Mouse (Mus musculus): ENCODE measurements around the gene Krtap10-10. TPM values are rescaled to one million over a fixed set of nuclear protein-coding genes. Genes with fewer than 3 reads are reported as not detected.

Krtap10-10 gene
- polyA plus RNA-seq, 1 experiment from 2014 or later: not detected

DNA sequence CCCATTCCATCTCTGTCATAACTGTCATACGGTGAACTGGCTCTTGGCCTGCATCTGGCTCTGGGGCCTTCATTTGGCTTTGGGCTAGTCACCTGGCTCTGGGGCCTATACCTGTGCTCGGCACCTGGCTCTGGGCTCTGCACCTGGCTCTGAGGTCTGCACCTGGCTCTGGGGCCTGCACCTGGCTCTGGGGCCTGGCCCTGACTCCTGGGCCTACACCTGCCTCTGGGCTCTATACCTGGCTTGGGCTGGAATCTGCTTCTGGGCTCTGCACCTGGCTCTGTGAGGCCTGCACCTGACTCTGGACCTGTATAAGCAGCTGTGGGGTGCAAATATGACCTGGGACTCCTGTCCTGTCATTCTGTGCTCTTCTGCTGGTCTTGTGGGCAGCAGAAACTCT lies 11.8 kb downstream of the Krtap10-10 start:
- no peaks in the 10 kb centered on the region; the same call in 1 of the 2 replicates for H3K9me3 ChIP-seq (ENCODE audit: control insufficient read depth, low read length)
- WGBS: 89% methylated on average over 2 of the region's 2 CpGs
- no peak overlapping the region for H3K4me3 ChIP-seq (ENCODE audit: low read depth, low read length)
- DNase-seq (ENCODE audit: low spot score) (no peak), ATAC-seq (replicated peaks; ENCODE audit: low FRiP score) (no peak)
- H3K4me2 ChIP-seq (ENCODE audit: low read depth, low read length, severe bottlenecking): no peak overlapping the region
- H3K27ac ChIP-seq (ENCODE audit: low read depth, low read length): no peak overlapping the region
- no peaks in the 10 kb centered on the region for H3K27me3 ChIP-seq (ENCODE audit: control insufficient read depth, insufficient read depth, low read length)
- no peaks in the 10 kb centered on the region for H3K36me3 ChIP-seq (ENCODE audit: control insufficient read depth, insufficient read depth, low read length)
- H3K9ac ChIP-seq (ENCODE audit: low read length): no peak overlapping the region
- no peaks in the 10 kb centered on the region for H3K4me1 ChIP-seq (replicated peaks; ENCODE audit: control insufficient read depth, insufficient read depth, low read length)

DNA sequence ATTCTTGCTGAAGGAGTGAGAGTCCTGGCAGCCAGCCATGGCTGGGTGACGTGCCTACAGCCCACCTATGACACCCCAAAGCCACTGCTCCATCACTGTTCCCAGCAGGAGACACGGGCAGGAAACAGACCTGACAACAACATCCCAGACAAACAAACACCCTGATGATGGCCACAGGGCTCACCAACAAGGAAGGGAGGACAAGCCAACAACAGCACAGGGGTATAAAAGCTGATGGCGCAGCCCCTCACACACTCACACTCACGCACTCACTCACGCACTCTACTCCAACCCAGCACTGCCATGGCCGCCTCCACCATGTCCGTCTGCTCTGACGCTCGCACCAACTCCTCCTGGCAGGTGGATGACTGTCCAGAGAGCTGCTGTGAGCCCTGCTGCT lies 16.8 kb downstream of the Krtap10-10 start, which contains the start of gene Gm10318:
Gene Gm10318, plus strand, starts transcription at position 301 of the 400 bp plus-strand sequence.
- no peak for DNase-seq (ENCODE audit: low spot score)
- H3K4me3 ChIP-seq (ENCODE audit: low read depth, low read length): no peak within 1 kb of the TSS
- 66% methylated on average over 9 of the region's 9 CpGs for WGBS
- no peaks in the 10 kb centered on the region for H3K27me3 ChIP-seq (ENCODE audit: control insufficient read depth, insufficient read depth, low read length)
- H3K36me3 ChIP-seq (ENCODE audit: control insufficient read depth, insufficient read depth, low read length): no peaks in the 10 kb centered on the region
- no peaks in the 10 kb centered on the region; the same call in 1 of the 2 replicates for H3K9me3 ChIP-seq (ENCODE audit: control insufficient read depth, low read length)
- no peak for ATAC-seq (replicated peaks; ENCODE audit: low FRiP score)
- no peak within 1 kb of the TSS for H3K27ac ChIP-seq (ENCODE audit: low read depth, low read length)
- no peaks in the 10 kb centered on the region for H3K4me1 ChIP-seq (replicated peaks; ENCODE audit: control insufficient read depth, insufficient read depth, low read length)
- no peak within 1 kb of the TSS for H3K9ac ChIP-seq (ENCODE audit: low read length)
- H3K4me2 ChIP-seq (ENCODE audit: low read depth, low read length, severe bottlenecking): no peak within 1 kb of the TSS

DNA sequence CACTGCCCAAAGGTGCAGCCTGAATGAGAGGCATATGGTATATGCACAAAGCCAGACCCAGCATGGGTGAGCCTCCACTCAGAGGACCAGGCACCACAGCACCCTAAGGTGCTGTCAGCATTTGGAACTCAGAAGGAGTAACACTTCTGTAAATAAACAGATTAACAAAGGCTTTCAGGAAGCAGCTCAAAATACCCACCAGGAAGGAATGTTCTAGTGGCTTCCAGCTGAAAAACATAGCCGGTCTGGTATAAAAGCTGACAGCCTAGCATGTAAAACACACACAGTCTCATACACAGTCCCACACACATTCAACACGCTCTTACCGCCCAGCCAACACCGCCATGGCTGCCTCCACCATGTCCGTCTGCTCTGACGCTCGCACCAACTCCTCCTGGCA lies 25.9 kb downstream of the Krtap10-10 start, which contains the start of gene Gm3285:
Gene Gm3285, plus strand, starts transcription at position 301 of the 400 bp plus-strand sequence.
- Histone ChIP-seq H3K4me2 (ENCODE audit: low read depth, low read length, severe bottlenecking) (no peak within 1 kb of the TSS), H3K36me3 (ENCODE audit: control insufficient read depth, insufficient read depth, low read length) (no peaks in the 10 kb centered on the region), H3K27me3 (ENCODE audit: control insufficient read depth, insufficient read depth, low read length) (no peaks in the 10 kb centered on the region), H3K9ac (ENCODE audit: low read length) (no peak within 1 kb of the TSS), H3K4me1 (replicated peaks; ENCODE audit: control insufficient read depth, insufficient read depth, low read length) (no peaks in the 10 kb centered on the region), H3K4me3 (ENCODE audit: low read depth, low read length) (no peak within 1 kb of the TSS), H3K27ac (ENCODE audit: low read depth, low read length) (no peak within 1 kb of the TSS), H3K9me3 (ENCODE audit: control insufficient read depth, low read length) (no peaks in the 10 kb centered on the region)
- DNase-seq (ENCODE audit: low spot score): no peak
- no peak for ATAC-seq (replicated peaks; ENCODE audit: low FRiP score)
- WGBS: 58% methylated on average over 7 of the region's 7 CpGs

DNA sequence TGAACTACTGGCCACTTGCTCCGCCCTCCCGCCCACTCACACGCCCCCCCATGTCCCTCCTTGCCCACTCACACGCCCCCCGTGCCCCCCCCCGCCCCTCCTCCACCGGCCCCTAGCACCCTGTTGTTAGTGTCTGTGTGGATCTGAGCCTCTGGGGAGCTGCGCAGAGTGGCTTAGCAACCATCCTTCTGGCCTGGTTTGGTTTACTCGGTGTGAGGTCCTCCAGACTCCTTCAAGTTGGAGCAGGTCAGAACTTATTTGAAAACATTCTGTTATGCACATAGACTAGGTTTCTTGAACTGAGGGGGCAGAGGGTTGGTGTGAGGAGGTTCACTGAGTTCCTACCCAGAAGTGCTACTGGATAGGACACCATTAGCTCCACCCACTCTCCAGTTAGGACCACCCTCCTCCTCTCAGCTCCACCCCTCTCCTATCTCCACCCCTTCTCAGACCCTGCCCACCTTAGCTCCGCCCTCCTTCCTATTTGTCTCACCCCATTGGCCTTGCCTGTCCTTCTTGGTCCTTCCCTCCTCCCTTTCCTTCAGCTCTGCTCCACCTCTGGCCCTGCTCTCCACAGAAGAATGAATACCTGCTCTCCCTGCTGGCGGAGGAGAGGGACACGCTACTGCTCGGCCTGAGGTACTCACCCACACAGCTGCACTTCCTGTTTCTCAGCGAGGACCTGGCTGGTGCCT lies 28.5 kb downstream of the Krtap10-10 start:
- DNase-seq (ENCODE audit: low spot score) (peak; percentile 72), ATAC-seq (replicated peaks; ENCODE audit: low FRiP score) (peak; percentile 85)
- Histone ChIP-seq H3K9ac (ENCODE audit: low read length) (peak overlapping the region; percentile 33; the same call in 1 of the 2 replicates), H3K4me2 (ENCODE audit: low read depth, low read length, severe bottlenecking) (peak overlapping the region; percentile 36), H3K4me1 (replicated peaks; ENCODE audit: control insufficient read depth, insufficient read depth, low read length) (no peaks in the 10 kb centered on the region), H3K9me3 (ENCODE audit: control insufficient read depth, low read length) (no peaks in the 10 kb centered on the region), H3K27me3 (ENCODE audit: control insufficient read depth, insufficient read depth, low read length) (no peaks in the 10 kb centered on the region), H3K27ac (ENCODE audit: low read depth, low read length) (no peak overlapping the region), H3K4me3 (ENCODE audit: low read depth, low read length) (peak overlapping the region; percentile 14; the same call in 1 of the 2 replicates), H3K36me3 (ENCODE audit: control insufficient read depth, insufficient read depth, low read length) (no peaks in the 10 kb centered on the region)
- WGBS: 41% methylated on average over 14 of the region's 14 CpGs

DNA sequence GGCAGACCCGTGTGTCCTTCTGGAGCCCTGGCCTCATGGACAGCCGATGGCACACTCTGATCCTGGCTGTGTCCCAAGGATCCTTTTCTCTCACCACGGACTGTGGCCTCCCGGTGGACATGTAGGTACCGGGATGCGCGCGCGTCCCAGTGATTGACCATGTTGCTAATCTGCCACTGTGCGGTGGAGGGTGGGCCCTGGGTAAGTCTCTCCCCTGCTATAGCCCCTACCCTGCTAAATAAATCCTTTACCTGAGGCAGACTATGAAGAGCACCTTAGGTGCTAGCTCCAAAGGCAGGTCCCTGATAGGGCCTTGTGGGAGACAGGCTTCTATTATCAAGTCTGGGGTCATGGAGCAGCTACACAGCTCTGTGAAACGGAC lies 29.0 kb downstream of the Krtap10-10 start:
- DNase-seq (ENCODE audit: low spot score) (no peak), ATAC-seq (replicated peaks; ENCODE audit: low FRiP score) (peak; percentile 42; the same call in 1 of the 2 replicates)
- no peaks in the 10 kb centered on the region for H3K4me1 ChIP-seq (replicated peaks; ENCODE audit: control insufficient read depth, insufficient read depth, low read length)
- no peaks in the 10 kb centered on the region for H3K36me3 ChIP-seq (ENCODE audit: control insufficient read depth, insufficient read depth, low read length)
- H3K9me3 ChIP-seq (ENCODE audit: control insufficient read depth, low read length): no peaks in the 10 kb centered on the region
- H3K4me3 ChIP-seq (ENCODE audit: low read depth, low read length): peak overlapping the region; percentile 14; the same call in 1 of the 2 replicates
- peak overlapping the region; percentile 36 for H3K4me2 ChIP-seq (ENCODE audit: low read depth, low read length, severe bottlenecking)
- WGBS: 51% methylated on average over 11 of the region's 11 CpGs
- no peak overlapping the region for H3K27ac ChIP-seq (ENCODE audit: low read depth, low read length)
- H3K27me3 ChIP-seq (ENCODE audit: control insufficient read depth, insufficient read depth, low read length): no peaks in the 10 kb centered on the region
- peak overlapping the region; percentile 33; the same call in 1 of the 2 replicates for H3K9ac ChIP-seq (ENCODE audit: low read length)

DNA sequence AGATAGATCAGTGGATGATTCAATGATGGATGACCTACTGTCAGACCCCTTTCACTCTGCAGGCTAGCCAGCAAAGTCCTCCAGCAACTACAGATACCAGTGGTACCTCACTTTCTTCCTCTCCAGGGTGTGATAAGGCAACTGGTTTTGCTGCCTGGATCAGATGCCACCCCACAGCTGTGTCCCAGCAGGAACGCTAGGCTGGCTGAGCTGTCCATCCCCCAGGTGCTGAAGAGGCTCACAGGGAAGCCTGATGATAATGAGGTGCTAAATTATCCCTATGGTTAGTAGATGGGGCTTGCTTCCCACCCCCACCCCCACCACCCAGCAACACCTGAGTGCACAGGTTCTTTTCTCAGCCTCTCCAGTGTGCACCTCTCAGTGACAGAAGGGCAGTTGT lies 31.8 kb downstream of the Krtap10-10 start:
- Histone ChIP-seq H3K4me3 (ENCODE audit: low read depth, low read length) (no peak overlapping the region), H3K4me2 (ENCODE audit: low read depth, low read length, severe bottlenecking) (no peak overlapping the region), H3K9me3 (ENCODE audit: control insufficient read depth, low read length) (no peaks in the 10 kb centered on the region), H3K27me3 (ENCODE audit: control insufficient read depth, insufficient read depth, low read length) (no peaks in the 10 kb centered on the region), H3K9ac (ENCODE audit: low read length) (no peak overlapping the region), H3K36me3 (ENCODE audit: control insufficient read depth, insufficient read depth, low read length) (no peaks in the 10 kb centered on the region), H3K27ac (ENCODE audit: low read depth, low read length) (no peak overlapping the region), H3K4me1 (replicated peaks; ENCODE audit: control insufficient read depth, insufficient read depth, low read length) (no peaks in the 10 kb centered on the region)
- DNase-seq (ENCODE audit: low spot score) (no peak), ATAC-seq (replicated peaks; ENCODE audit: low FRiP score) (no peak)
- 15% methylated on average over 1 of the region's 1 CpGs for WGBS

DNA sequence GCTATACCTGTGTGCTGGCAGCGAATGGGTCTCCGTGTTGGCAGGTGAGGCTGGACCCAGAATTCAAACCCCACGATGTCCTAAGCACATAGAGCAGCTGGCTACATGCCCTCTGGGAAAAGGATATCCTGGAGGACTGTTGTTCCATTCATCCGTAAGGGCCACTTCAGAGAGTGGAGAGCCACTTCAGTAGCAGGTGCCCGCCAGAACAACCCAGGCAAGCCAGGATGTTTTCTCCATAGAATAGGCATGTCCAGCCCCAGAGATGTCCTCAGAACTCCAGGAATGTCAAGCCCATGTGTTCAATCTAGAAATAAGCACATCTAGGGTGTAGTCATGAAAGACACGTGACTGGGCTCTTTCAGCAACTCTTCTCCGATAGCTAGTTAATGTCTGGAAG lies 33.9 kb downstream of the Krtap10-10 start:
- ATAC-seq (replicated peaks; ENCODE audit: low FRiP score): no peak
- no peak overlapping the region for H3K4me2 ChIP-seq (ENCODE audit: low read depth, low read length, severe bottlenecking)
- no peak overlapping the region for H3K4me3 ChIP-seq (ENCODE audit: low read depth, low read length)
- no peak overlapping the region for H3K27ac ChIP-seq (ENCODE audit: low read depth, low read length)
- no peaks in the 10 kb centered on the region for H3K9me3 ChIP-seq (ENCODE audit: control insufficient read depth, low read length)
- DNase-seq (ENCODE audit: low spot score): no peak
- no peaks in the 10 kb centered on the region for H3K36me3 ChIP-seq (ENCODE audit: control insufficient read depth, insufficient read depth, low read length)
- 90% methylated on average over 7 of the region's 7 CpGs for WGBS
- H3K27me3 ChIP-seq (ENCODE audit: control insufficient read depth, insufficient read depth, low read length): no peaks in the 10 kb centered on the region
- no peaks in the 10 kb centered on the region for H3K4me1 ChIP-seq (replicated peaks; ENCODE audit: control insufficient read depth, insufficient read depth, low read length)
- H3K9ac ChIP-seq (ENCODE audit: low read length): no peak overlapping the region

DNA sequence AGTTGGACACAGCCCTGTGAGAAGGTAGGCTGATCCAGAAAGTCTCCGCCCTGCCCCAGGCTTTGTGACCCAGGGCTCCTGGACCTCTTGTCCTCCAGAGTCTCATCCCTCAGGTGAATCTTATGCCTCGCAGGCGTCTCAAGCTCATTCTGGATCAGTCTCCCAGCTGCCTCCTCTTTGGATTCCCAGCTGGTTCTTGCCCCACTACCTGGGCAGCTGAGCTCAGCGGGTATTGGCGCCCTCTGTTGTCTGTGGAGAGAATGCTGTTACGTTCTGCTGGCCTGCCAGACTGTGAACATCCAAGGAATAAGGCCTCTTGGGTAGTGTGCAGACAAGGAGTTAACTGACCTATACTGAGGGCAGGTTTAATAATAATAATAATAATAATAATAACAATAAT lies 43.2 kb downstream of the Krtap10-10 start:
- no peak overlapping the region for H3K4me2 ChIP-seq (ENCODE audit: low read depth, low read length, severe bottlenecking)
- no peak overlapping the region for H3K4me3 ChIP-seq (ENCODE audit: low read depth, low read length)
- WGBS: 63% methylated on average over 6 of the region's 6 CpGs
- ATAC-seq (replicated peaks; ENCODE audit: low FRiP score): no peak
- no peaks in the 10 kb centered on the region for H3K9me3 ChIP-seq (ENCODE audit: control insufficient read depth, low read length)
- H3K27ac ChIP-seq (ENCODE audit: low read depth, low read length): no peak overlapping the region
- no peaks in the 10 kb centered on the region for H3K27me3 ChIP-seq (ENCODE audit: control insufficient read depth, insufficient read depth, low read length)
- DNase-seq (ENCODE audit: low spot score): no peak
- H3K9ac ChIP-seq (ENCODE audit: low read length): no peak overlapping the region
- no peaks in the 10 kb centered on the region for H3K4me1 ChIP-seq (replicated peaks; ENCODE audit: control insufficient read depth, insufficient read depth, low read length)
- no peaks in the 10 kb centered on the region for H3K36me3 ChIP-seq (ENCODE audit: control insufficient read depth, insufficient read depth, low read length)

DNA sequence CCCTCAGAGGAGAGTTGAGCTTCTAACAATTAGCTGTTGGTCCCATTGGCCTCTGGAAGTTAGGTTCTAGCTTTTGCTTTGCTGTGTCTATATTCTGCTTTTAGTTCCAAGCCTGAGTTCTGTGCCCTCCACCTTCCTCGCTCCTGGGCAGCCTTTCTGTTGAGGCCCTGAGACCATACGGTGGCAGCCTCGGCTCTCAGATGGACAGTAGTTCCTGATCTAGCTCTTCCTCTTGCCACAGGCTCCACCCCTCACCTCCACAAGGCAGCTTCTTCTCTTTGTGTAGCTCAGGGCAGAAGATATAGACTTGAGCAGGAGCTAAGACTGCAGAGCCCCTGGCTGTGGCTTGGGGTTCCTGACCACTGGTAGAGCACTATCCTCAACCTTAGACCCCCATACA lies 44.6 kb downstream of the Krtap10-10 start:
- Histone ChIP-seq H3K4me1 (replicated peaks; ENCODE audit: control insufficient read depth, insufficient read depth, low read length) (no peaks in the 10 kb centered on the region), H3K36me3 (ENCODE audit: control insufficient read depth, insufficient read depth, low read length) (no peaks in the 10 kb centered on the region), H3K4me3 (ENCODE audit: low read depth, low read length) (no peak overlapping the region), H3K27ac (ENCODE audit: low read depth, low read length) (no peak overlapping the region), H3K9ac (ENCODE audit: low read length) (no peak overlapping the region), H3K27me3 (ENCODE audit: control insufficient read depth, insufficient read depth, low read length) (no peaks in the 10 kb centered on the region), H3K4me2 (ENCODE audit: low read depth, low read length, severe bottlenecking) (no peak overlapping the region), H3K9me3 (ENCODE audit: control insufficient read depth, low read length) (no peaks in the 10 kb centered on the region)
- DNase-seq (ENCODE audit: low spot score): no peak
- 86% methylated on average over 3 of the region's 3 CpGs for WGBS
- ATAC-seq (replicated peaks; ENCODE audit: low FRiP score): no peak

All from forebrain, embryonic 11.5 days (tissue).